Mouse (Mus musculus) macrophage (primary cell): ENCODE results near the gene Gm28038. TPM values are rescaled to one million over a fixed set of nuclear protein-coding genes. Genes with fewer than 3 reads are reported as not detected.
A peak's percentile ranks its signal among the peaks of the same experiment; 100 is the strongest.

ENCODE experiments used
- H3K27ac ChIP-seq: fragments of 350-480 bp; formaldehyde crosslinking; 2 replicates; pipeline ENCODE4 v1.9.0; 2021
- H3K36me3 ChIP-seq: fragments of 350-480 bp; formaldehyde crosslinking; 2 replicates; pipeline ENCODE4 v1.9.0; 2021; ENCODE audit errors: inconsistent target
- H3K4me3 ChIP-seq: fragments of 350-480 bp; formaldehyde crosslinking; 2 replicates; pipeline ENCODE4 v1.9.0; 2021; ENCODE audit errors: inconsistent target
- H3K79me2 ChIP-seq: fragments of 350-480 bp; formaldehyde crosslinking; 2 replicates; pipeline ENCODE4 v1.9.0; 2021; ENCODE audit errors: inconsistent target
- WGBS: methylation state at CpG from one replicate; pipeline ENCODE4 v1.1.7; 2026; ENCODE audit warnings: inconsistent platforms; ENCODE audit not compliant: missing documents; 5-methylcytosine and 5-hydroxymethylcytosine counted together
- polyA plus RNA-seq: library from polyadenylated mRNA; stranded (reverse); fragments of 250-400 nt; gene quantifications from 3 replicates; pipeline ENCODE4 v1.2.4, GENCODE M21; 2018; ENCODE audit warnings: inconsistent platforms
- total RNA-seq, 78 experiments: library from RNA; depleted of rRNA; stranded (reverse); fragments of 250-400 nt; gene quantifications; 1 replicate in 9 of 78; 2 replicates in 24 of 78; 3 replicates in 43 of 78; 4 replicates in 2 of 78; pipeline ENCODE4 v1.2.4; 2018; ENCODE audit warnings: inconsistent platforms in 56 of 78

Gm28038 gene
- total RNA-seq (2018; cell fraction: chromatin; rRNA removed): 1 to 10 TPM in 2 of 26 experiments, not detected in 24; 4.4 to 4.9 TPM
- total RNA-seq (2018; cell fraction: cytosol; rRNA removed): not detected
- not detected for total RNA-seq (2018; cell fraction: nucleus; rRNA removed)
- 15.9 TPM in 1 of 3 replicates, not detected in the others for polyA plus RNA-seq

DNA sequence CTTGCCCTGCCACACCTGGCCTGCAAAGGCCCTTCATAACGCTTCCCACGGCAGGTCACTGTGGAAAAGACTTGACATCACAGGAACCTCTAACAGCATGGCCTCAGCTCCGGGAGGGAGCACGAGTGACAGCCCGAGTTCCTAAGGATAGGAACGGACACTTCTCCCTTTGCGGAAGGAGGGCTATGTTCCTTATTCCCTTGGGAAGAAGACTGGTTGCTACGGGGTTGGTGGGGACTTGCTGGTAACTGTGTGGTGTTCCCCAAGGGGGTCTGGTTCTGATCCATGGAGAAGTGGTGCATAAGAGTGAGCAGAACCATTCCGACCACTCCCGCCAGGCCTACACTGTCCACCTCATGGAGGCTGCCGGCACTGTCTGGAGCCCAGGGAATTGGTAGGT lies at the start of gene Gm28038:
Gene Gm28038 (plus strand): TSS at position 301 of the 400 bp plus-strand sequence.
- Histone ChIP-seq H3K79me2 (peaks cover 15% of the 10 kb centered on the region), H3K4me3 (no peak within 1 kb of the TSS), H3K36me3 (no peaks in the 10 kb centered on the region), H3K27ac (no peak within 1 kb of the TSS)
- WGBS: 99% methylated on average over 11 of the region's 11 CpGs

DNA sequence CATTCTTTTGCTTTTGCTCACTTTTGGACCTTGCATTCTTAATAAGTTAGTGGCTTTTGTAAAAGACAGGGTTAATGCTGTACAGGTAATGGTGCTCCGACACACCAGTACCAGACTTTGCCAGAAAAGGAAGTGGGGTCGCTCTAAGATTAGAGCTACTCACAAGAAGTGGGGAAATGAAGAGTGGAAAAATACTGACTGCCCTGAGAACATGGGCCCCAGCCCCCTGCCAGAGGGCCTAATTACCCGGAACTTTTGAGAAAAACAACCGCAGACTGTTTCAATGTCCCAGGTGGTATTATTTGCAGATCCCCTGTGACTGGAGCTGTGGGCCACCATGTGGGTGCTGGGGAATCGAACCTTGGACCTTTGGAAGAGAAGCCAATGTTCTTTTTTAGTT lies 45.2 kb upstream of the Gm28038 start:
- H3K79me2 ChIP-seq: peaks cover 27% of the 10 kb centered on the region
- WGBS: 38% methylated on average over 5 of the region's 5 CpGs
- H3K36me3 ChIP-seq: no peaks in the 10 kb centered on the region
- no peak overlapping the region for H3K27ac ChIP-seq
- no peak overlapping the region for H3K4me3 ChIP-seq

DNA sequence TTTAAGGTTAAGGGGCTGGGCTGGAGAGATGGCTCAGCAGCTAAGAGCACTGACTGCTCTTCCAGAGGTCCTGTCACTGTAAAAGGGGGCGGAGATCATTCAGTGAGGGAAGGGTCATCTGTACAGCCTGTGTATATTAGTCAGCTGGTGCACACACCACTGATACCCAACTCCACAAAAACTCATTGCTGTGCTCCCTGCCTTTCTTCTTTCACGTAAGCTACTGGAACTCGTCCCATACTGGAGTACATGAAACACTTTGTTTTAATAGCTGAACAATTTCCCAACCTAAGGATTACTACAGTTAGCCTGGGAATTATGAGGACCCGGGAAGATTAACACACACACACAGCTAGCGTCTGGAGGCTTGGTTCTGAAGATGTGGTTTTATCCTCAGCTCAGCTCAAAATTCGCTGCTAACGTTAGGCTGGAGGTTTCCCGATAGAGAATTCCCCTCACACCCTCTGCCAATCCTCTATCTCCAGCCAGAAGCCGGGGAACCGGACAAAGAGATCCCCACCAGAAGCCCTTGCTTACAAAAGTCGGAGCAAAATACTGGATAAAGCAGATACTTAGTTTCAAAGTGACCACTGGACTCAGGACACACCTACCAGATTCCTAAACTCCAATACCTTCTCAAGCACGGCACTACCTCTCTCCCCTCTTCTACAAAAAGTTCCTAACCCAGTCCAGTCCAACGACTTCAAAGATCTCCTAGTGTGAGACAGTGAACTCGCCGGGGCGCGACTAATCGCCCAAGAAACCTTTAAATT lies 44.2 kb upstream of the Gm28038 start:
- H3K27ac ChIP-seq: peak overlapping the region; percentile 67
- peak overlapping the region; percentile 80 for H3K4me3 ChIP-seq
- peaks cover 37% of the 10 kb centered on the region for H3K79me2 ChIP-seq
- WGBS: 6% methylated on average over 18 of the region's 18 CpGs
- peaks cover 5% of the 10 kb centered on the region; the same call in 1 of the 2 replicates for H3K36me3 ChIP-seq

DNA sequence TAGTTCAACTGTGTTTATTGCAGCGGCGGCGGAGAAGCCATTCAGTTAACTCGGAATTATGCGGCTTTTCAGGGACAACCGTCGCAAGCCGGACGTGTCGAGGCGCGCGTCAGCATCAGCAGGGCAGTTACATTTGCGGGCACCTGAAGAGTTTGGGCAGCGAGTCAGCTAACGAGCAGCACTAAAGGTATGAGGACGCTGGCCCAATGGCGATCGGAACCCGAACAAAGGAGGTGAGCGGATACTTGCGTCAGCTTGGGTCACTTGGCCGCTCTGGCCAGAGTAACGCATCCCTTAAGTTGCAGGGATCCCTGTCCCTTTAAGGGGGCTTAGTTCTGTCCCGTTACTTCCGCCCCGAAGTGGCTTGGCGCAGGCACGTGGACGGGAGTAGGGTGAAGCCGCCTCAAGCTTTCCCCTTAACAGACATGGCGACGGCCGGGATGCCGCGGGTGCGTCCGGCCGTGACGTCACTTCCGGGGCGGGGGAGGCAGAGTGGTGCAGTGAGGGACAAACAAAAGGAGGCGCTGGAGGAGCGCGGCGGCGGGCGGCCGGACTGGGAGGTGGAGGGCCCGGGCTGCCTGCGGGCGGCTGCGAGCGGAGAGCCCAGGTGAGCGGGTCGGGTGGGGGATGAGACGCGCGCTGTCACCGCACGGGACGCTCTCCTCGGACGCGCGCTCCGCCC lies 43.5 kb upstream of the Gm28038 start, which contains the start of gene Lrrc8a:
Gene Lrrc8a (plus strand): TSS at position 517 of the 682 bp plus-strand sequence.
- peaks cover 5% of the 10 kb centered on the region; the same call in 1 of the 2 replicates for H3K36me3 ChIP-seq
- peak within 1 kb of the TSS; percentile 67 for H3K27ac ChIP-seq
- peak within 1 kb of the TSS; percentile 80 for H3K4me3 ChIP-seq
- under 1% methylated on average over 67 of the region's 67 CpGs for WGBS
- peaks cover 40% of the 10 kb centered on the region for H3K79me2 ChIP-seq

DNA sequence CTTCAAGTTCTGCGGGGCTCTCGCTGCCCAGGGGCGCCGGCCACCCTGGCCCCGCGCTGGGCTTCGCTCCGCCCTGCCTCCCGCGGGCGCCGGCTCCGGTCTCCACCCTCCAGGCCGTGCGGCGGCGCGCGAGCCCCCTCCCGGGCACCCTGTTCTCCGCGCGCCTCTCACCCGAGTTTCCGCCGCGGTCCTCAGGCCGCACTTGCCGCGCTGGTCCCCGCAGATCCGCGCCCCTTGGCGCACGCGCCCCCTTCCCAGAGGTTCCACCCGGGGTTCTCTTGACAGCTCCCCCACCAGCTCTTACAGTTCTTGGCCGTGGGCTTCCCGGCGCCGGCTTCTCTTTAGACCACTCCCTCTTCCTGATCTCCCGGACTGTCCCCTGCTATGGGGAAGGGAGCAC lies 43.0 kb upstream of the Gm28038 start:
- Histone ChIP-seq H3K4me3 (peak overlapping the region; percentile 75), H3K79me2 (peaks cover 40% of the 10 kb centered on the region), H3K36me3 (peaks cover 5% of the 10 kb centered on the region; the same call in 1 of the 2 replicates), H3K27ac (peak overlapping the region; percentile 43)
- WGBS: under 1% methylated on average over 42 of the region's 42 CpGs

DNA sequence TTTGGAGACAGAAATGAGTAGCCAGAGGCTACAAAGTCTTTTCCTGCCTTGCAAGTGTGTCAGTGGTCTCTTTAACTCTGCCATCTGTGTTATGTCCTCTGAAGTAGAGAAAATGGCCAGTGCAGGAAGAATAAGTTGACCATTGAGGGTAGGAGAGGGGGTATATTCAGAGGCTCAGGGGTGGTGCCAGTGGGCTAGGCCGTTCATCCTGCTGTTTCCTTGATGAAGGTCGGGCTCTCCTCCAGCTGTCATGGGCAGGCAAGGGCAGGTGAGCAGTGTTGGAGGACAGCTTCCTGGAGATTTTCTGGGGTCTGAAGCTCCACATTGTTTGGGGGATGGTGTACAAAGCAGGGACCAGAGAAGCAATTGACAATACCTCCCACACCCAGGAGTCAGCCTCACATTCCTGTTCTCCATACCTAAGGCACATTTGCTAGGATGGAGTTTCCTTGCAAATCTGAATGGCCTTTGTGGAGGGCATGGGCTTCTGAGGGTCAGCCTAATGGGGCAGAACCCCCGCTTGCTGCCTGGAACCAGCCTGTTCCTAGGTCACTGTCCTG lies 41.9 kb upstream of the Gm28038 start:
- Histone ChIP-seq H3K4me3 (peak overlapping the region; percentile 75), H3K79me2 (peaks cover 49% of the 10 kb centered on the region), H3K27ac (no peak overlapping the region), H3K36me3 (peaks cover 5% of the 10 kb centered on the region; the same call in 1 of the 2 replicates)
- 71% methylated on average over 3 of the region's 3 CpGs for WGBS

DNA sequence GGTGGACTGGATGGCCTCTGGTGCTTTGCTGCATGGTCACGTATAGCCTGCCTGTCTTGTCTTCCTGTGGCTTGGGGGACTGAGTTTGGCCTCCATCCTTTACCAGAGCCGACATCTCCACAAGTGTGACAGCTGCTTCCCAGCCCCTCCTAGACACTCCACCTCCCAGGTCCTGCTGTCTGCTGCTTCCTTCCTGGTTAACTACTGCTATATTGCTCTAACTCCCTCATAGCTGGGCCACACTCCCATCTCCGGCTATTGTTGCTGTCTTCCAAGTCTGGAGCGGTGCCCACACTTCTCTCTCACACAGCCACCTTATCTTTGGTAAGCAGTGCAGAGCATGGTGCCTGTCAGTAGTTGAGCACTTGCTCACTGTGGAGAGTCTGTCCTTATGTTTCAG lies 41.1 kb upstream of the Gm28038 start:
- WGBS: 92% methylated on average over 4 of the region's 4 CpGs
- Histone ChIP-seq H3K27ac (no peak overlapping the region), H3K36me3 (peaks cover 5% of the 10 kb centered on the region; the same call in 1 of the 2 replicates), H3K4me3 (no peak overlapping the region), H3K79me2 (peaks cover 57% of the 10 kb centered on the region)

DNA sequence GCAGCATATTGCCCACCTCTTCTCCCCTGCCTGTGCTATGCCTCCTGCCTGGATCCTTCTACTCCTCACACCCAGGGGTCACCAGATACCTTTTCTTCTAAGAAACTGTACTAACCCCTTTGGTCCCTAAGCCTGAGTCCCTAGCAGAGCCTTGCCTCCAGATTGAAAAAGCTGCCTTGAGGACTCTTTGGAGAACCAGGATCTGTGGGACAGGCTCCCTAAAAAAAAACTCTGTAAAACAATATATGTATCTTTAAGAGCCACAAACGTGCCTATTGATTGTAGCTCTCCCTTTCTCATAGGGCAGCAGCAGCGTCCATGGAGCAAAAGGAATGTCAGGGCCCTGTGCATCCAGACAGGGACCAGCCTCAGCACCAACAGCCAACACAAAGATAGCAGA lies 40.6 kb upstream of the Gm28038 start, which contains the start of gene Gm28035:
Gene Gm28035 (plus strand): TSS at position 301 of the 400 bp plus-strand sequence.
- H3K36me3 ChIP-seq: peaks cover 5% of the 10 kb centered on the region; the same call in 1 of the 2 replicates
- no peak within 1 kb of the TSS for H3K4me3 ChIP-seq
- H3K79me2 ChIP-seq: peaks cover 62% of the 10 kb centered on the region
- WGBS: 91% methylated on average over 2 of the region's 2 CpGs
- H3K27ac ChIP-seq: no peak within 1 kb of the TSS

DNA sequence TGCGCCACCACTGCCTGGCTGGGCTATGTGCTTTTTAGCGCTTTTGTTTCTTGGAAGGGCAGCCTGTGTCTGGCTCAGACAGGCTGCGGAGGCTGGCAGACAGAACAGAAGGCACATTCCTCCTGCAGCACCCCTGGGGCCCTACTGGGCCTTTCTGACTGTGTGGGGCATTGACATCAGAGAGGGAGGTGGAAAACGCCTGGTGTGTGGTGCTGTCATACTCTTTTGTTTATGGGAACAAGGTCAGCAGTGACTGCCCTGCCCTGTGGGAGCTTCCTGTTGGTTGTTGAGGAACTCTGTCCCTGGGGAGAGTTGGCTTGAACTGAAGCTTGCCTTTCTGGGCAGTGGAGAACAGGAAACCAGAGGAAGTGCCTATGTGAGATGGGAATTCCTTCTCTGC lies 38.3 kb upstream of the Gm28038 start:
- peaks cover 5% of the 10 kb centered on the region; the same call in 1 of the 2 replicates for H3K36me3 ChIP-seq
- WGBS: 71% methylated on average over 4 of the region's 4 CpGs
- H3K27ac ChIP-seq: no peak overlapping the region; the same call in 1 of the 2 replicates
- H3K79me2 ChIP-seq: peaks cover 81% of the 10 kb centered on the region
- H3K4me3 ChIP-seq: no peak overlapping the region

DNA sequence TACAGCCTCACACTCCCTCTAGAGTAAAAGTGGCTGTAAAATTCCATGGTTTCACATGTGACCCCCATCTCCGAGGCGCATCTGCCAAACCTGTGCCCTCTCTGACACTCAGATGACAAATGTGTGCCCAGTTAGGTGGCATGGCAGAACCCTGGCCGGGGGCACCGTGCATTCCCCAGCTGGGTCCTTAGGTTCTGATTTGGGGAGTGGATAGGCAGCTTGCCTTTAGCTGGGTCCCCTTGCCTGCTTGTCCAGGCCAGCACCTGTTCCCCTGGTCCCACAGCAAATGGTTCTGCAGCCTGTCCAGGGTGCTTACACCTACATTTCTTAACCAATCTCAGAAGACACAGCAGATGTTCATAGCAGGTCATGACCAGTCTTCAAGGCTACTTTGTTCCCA lies 37.5 kb upstream of the Gm28038 start:
- no peak overlapping the region for H3K27ac ChIP-seq
- WGBS: 91% methylated on average over 4 of the region's 4 CpGs
- H3K36me3 ChIP-seq: peaks cover 5% of the 10 kb centered on the region; the same call in 1 of the 2 replicates
- no peak overlapping the region for H3K4me3 ChIP-seq
- H3K79me2 ChIP-seq: peaks cover 85% of the 10 kb centered on the region

DNA sequence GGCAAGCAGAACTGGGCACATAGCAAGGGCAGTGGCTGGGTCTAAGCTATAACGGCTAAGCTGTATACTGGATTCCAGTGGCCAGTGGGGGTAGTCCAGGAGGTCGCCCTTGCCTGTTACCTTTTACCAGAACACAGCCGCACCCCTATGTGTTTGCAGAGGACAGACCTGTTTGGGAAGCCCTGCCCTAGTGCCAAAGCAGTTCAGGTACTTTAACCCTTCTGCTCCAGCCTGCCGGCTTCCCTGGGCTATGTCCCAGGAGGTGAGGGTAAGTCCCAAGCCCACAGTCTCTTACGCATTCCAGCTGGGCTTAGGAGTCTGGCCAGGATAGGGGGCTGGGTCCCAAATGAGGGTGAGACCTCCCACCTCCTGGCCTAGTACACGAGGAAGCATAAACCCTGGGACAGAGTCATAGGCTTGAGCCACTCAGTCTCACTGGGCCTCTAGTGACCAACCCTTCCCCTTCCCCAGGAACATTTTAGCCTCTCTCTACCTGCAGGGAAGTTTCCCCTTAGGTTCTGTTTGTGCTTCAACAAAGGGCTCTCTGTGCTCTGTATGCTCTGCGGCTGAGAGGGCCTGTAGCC lies 36.2 kb upstream of the Gm28038 start:
- WGBS: 92% methylated on average over 7 of the region's 7 CpGs
- Histone ChIP-seq H3K79me2 (peaks cover 85% of the 10 kb centered on the region; the same call in 1 of the 2 replicates), H3K27ac (no peak overlapping the region), H3K4me3 (no peak overlapping the region), H3K36me3 (peaks cover 13% of the 10 kb centered on the region; the same call in 1 of the 2 replicates)

DNA sequence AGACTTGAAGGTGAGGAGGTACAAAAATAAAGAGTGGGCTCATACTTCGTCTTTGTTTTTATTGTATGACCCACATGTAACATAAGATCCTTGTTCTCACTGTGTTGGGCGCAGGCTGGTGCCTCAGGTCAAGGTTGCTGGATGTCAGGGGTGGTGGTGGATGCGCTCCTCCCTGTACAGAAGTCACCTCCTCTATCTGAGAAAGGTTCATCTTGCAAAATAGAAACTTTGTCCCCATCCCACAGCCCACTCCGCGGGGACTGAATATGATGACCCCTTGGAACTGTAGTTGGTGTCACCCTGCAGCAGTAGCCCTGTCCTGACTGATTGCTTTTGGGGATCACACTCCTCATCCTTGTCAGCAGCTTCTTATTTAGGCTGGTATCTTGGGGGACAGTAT lies 33.8 kb upstream of the Gm28038 start:
- Histone ChIP-seq H3K4me3 (no peak overlapping the region), H3K36me3 (peaks cover 8% of the 10 kb centered on the region; the same call in 1 of the 2 replicates), H3K27ac (no peak overlapping the region), H3K79me2 (peaks cover 78% of the 10 kb centered on the region; the same call in 1 of the 2 replicates)
- 93% methylated on average over 5 of the region's 5 CpGs for WGBS

DNA sequence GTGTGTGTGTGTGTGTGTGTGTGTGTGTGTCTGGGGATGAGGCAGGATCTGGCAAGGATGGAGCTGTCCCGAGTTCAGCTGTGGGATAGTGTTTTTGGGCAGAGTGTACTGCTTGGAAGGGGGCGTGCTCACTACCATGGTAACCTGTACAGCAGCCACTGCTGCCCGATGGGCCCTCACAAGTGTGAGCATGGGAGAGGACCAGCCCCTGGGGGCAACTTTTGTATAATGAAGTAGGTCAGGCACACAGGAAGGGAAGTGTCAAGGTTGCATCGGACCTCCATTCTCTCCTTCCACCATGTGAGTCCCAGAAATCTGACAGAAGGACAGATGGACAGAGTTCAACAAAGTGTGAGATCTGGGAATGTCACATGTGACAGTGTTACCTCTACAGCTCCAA lies 33.2 kb upstream of the Gm28038 start:
- WGBS: 81% methylated on average over 4 of the region's 4 CpGs
- peaks cover 84% of the 10 kb centered on the region; the same call in 1 of the 2 replicates for H3K79me2 ChIP-seq
- H3K27ac ChIP-seq: no peak overlapping the region
- H3K36me3 ChIP-seq: peaks cover 8% of the 10 kb centered on the region; the same call in 1 of the 2 replicates
- no peak overlapping the region for H3K4me3 ChIP-seq

DNA sequence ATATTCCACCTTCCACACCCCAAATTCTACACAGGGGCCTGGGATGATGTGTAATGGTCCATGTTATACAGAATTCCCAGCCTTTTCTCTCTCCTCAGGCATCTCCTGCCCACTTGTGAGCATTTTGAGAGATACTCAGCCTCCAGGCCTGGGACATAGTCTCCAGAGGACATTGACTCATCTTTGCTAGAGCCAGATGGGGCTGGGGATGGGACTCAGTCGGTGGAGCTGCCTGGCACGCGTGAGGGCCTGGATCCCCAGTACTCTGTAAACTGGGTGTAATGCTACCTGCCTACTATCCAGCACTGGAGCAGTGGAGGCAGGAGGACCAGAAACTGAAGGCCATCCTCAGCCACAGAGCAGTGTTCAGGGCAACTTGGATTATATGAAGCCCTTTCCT lies 31.7 kb upstream of the Gm28038 start:
- Histone ChIP-seq H3K27ac (no peak overlapping the region), H3K79me2 (peaks cover 78% of the 10 kb centered on the region; the same call in 1 of the 2 replicates), H3K4me3 (no peak overlapping the region), H3K36me3 (peaks cover 8% of the 10 kb centered on the region; the same call in 1 of the 2 replicates)
- 95% methylated on average over 3 of the region's 3 CpGs for WGBS
